ENCODE assay signal across 22 mouse cellular contexts in genomic region chr8:81466776-81467175, GRCm38 (mm10).
"Had no signal": no experiment of that assay in that cellular context is flagged by ENCODE, and none has a peak within 500 bp of the region (broad histone marks: within the 10 kb centered on the region; RNA-seq: fewer than 3 reads in every experiment).

No protein-coding gene starts in this region.

- ATAC-seq: liver, postnatal 0 days; lung, postnatal 0 days; midbrain, embryonic 15.5 days had no signal

- DNase-seq: kidney, adult 11 months; kidney, adult 8-10 months; kidney, postnatal 14 days; kidney, postnatal 4 days; left cerebral cortex, postnatal 4 days; liver, postnatal 0 days; lung, embryonic 14.5 days; retina, postnatal 1 day; right cerebral cortex, postnatal 25 days; thymus, adult 2 months; thymus, postnatal 14 days; thymus, postnatal 4 days had no signal

- H3K9me3 ChIP-seq: limb, embryonic 12.5 days; limb, embryonic 15.5 days; midbrain, embryonic 12.5 days; midbrain, embryonic 15.5 days; neural tube, embryonic 12.5 days; neural tube, embryonic 15.5 days had no signal

- H3K4me1 ChIP-seq: limb, embryonic 12.5 days; limb, embryonic 15.5 days; midbrain, embryonic 12.5 days; midbrain, embryonic 15.5 days; neural tube, embryonic 12.5 days; neural tube, embryonic 15.5 days had no signal

- H3K4me2 ChIP-seq: limb, embryonic 12.5 days; limb, embryonic 15.5 days; liver, embryonic 11.5 days; lung, embryonic 14.5 days; midbrain, embryonic 12.5 days; midbrain, embryonic 15.5 days; neural tube, embryonic 12.5 days; neural tube, embryonic 15.5 days had no signal

- H3K9ac ChIP-seq: limb, embryonic 12.5 days; limb, embryonic 15.5 days; liver, embryonic 14.5 days; liver, postnatal 0 days; lung, embryonic 14.5 days; midbrain, embryonic 12.5 days; midbrain, embryonic 15.5 days; neural tube, embryonic 12.5 days; neural tube, embryonic 15.5 days had no signal

- H3K36me3 ChIP-seq: limb, embryonic 12.5 days; limb, embryonic 15.5 days; midbrain, embryonic 12.5 days; midbrain, embryonic 15.5 days; neural tube, embryonic 12.5 days; neural tube, embryonic 15.5 days had no signal

- H3K4me3 ChIP-seq: limb, embryonic 12.5 days; limb, embryonic 15.5 days; midbrain, embryonic 12.5 days; midbrain, embryonic 15.5 days; neural tube, embryonic 12.5 days; neural tube, embryonic 15.5 days had no signal

- H3K27ac ChIP-seq: limb, embryonic 12.5 days; limb, embryonic 15.5 days; liver, embryonic 14.5 days; midbrain, embryonic 12.5 days; midbrain, embryonic 15.5 days; neural tube, embryonic 12.5 days; neural tube, embryonic 15.5 days; stomach, postnatal 0 days had no signal

- H3K27me3 ChIP-seq: limb, embryonic 12.5 days; limb, embryonic 15.5 days; midbrain, embryonic 12.5 days; midbrain, embryonic 15.5 days; neural tube, embryonic 12.5 days; neural tube, embryonic 15.5 days had no signal
